Mouse (Mus musculus) megakaryocyte, embryonic 14.5 days (primary cell): Measurements from ENCODE around the gene Rfx1. TPM values are rescaled to one million over a fixed set of nuclear protein-coding genes. Genes with fewer than 3 reads are reported as not detected.

ENCODE experiments used
- H3K27me3 ChIP-seq: replicated peaks from 2 replicates; pipeline ENCODE3; 2012; ENCODE audit warnings: inconsistent platforms
- H3K36me3 ChIP-seq: replicated peaks from 2 replicates; pipeline ENCODE3; 2012; ENCODE audit warnings: low read length, inconsistent platforms, mixed read lengths
- H3K4me1 ChIP-seq: 2 replicates; pipeline ENCODE4 v1.6.1; 2012; ENCODE audit warnings: inconsistent platforms
- H3K4me3 ChIP-seq: replicated peaks from 2 replicates; pipeline ENCODE3; 2012; ENCODE audit warnings: moderate library complexity, mild to moderate bottlenecking, inconsistent platforms
- H3K9me3 ChIP-seq: 2 replicates; pipeline ENCODE4 v1.6.1; 2012; ENCODE audit warnings: inconsistent platforms
- FLI1 ChIP-seq: IDR thresholded peaks from 2 replicates; pipeline ENCODE4 v1.6.1; 2012; ENCODE audit warnings: low read length, inconsistent platforms, mixed read lengths
- GATA1 ChIP-seq: IDR thresholded peaks from 3 replicates; pipeline ENCODE4 v1.6.1; 2012; ENCODE audit warnings: mixed read lengths, low read length, inconsistent platforms, borderline replicate concordance
- polyA plus RNA-seq: library from polyadenylated mRNA; stranded (reverse); fragments of >175 nt; gene quantifications from 2 replicates; pipeline ENCODE4 v1.2.3, GENCODE M21; 2012; ENCODE audit warnings: low replicate concordance; ENCODE audit not compliant: insufficient read depth

Rfx1 gene
- polyA plus RNA-seq, 1 experiment = 36.0 TPM

- Histone ChIP-seq H3K4me1 (peaks cover 83% of the 10 kb centered on the region), H3K27me3 (no peaks in the 10 kb centered on the region), H3K9me3 (no peaks in the 10 kb centered on the region), H3K4me3 (peak overlapping the region; percentile 62), H3K36me3 (peaks cover 11% of the 10 kb centered on the region)
- TF ChIP-seq GATA1 (no peak), FLI1 (no peak)
Observed at GRCm38 (mm10) chr8:84069169-84069568, 2.5 kb downstream of the Rfx1 start.

GRCm38 (mm10) chr8:84069750-84070149 lies 3.1 kb downstream of the Rfx1 start:
- no peaks in the 10 kb centered on the region for H3K9me3 ChIP-seq
- H3K4me1 ChIP-seq = peaks cover 82% of the 10 kb centered on the region
- TF ChIP-seq FLI1 (no peak), GATA1 (no peak)
- no peaks in the 10 kb centered on the region for H3K27me3 ChIP-seq
- peaks cover 17% of the 10 kb centered on the region for H3K36me3 ChIP-seq
- H3K4me3 ChIP-seq = peak overlapping the region; percentile 40

- Histone ChIP-seq H3K4me1 (peaks cover 82% of the 10 kb centered on the region), H3K27me3 (no peaks in the 10 kb centered on the region), H3K9me3 (no peaks in the 10 kb centered on the region), H3K36me3 (peaks cover 22% of the 10 kb centered on the region), H3K4me3 (peak overlapping the region; percentile 40)
- TF ChIP-seq GATA1 (no peak), FLI1 (no peak)
Observed at GRCm38 (mm10) chr8:84070241-84070640, 3.6 kb downstream of the Rfx1 start.

- H3K27me3 ChIP-seq = no peaks in the 10 kb centered on the region
- H3K4me3 ChIP-seq = no peak overlapping the region
- no peaks in the 10 kb centered on the region for H3K9me3 ChIP-seq
- peaks cover 26% of the 10 kb centered on the region for H3K36me3 ChIP-seq
- peaks cover 82% of the 10 kb centered on the region for H3K4me1 ChIP-seq
- TF ChIP-seq GATA1 (no peak), FLI1 (no peak)
Observed at GRCm38 (mm10) chr8:84070667-84071066, 4.0 kb downstream of the Rfx1 start.

- TF ChIP-seq FLI1 = no peak
- no peak for TF ChIP-seq GATA1
- peaks cover 94% of the 10 kb centered on the region for H3K4me1 ChIP-seq
- peaks cover 38% of the 10 kb centered on the region for H3K36me3 ChIP-seq
Observed at GRCm38 (mm10) chr8:84071921-84072320, 5.3 kb downstream of the Rfx1 start.

GRCm38 (mm10) chr8:84072321-84072720 lies 5.7 kb downstream of the Rfx1 start:
- Histone ChIP-seq H3K4me3 (peak overlapping the region; percentile 14), H3K27me3 (no peaks in the 10 kb centered on the region), H3K4me1 (peaks cover 98% of the 10 kb centered on the region), H3K36me3 (peaks cover 42% of the 10 kb centered on the region), H3K9me3 (no peaks in the 10 kb centered on the region)
- no peak for TF ChIP-seq FLI1
- TF ChIP-seq GATA1 = no peak

More at GRCm38 (mm10) chr8:84071921-84072320, 5.3 kb downstream of the Rfx1 start:
- no peaks in the 10 kb centered on the region for H3K9me3 ChIP-seq
- peak overlapping the region; percentile 2 for H3K4me3 ChIP-seq
- H3K27me3 ChIP-seq = no peaks in the 10 kb centered on the region

- H3K4me3 ChIP-seq = no peak overlapping the region
- TF ChIP-seq FLI1 (no peak), GATA1 (no peak)
- peaks cover 89% of the 10 kb centered on the region for H3K4me1 ChIP-seq
- no peaks in the 10 kb centered on the region for H3K27me3 ChIP-seq
- H3K9me3 ChIP-seq = no peaks in the 10 kb centered on the region
- H3K36me3 ChIP-seq = peaks cover 51% of the 10 kb centered on the region
Observed at GRCm38 (mm10) chr8:84073230-84073976, 6.8 kb downstream of the Rfx1 start.

GRCm38 (mm10) chr8:84076412-84076811 lies 9.8 kb downstream of the Rfx1 start:
- Histone ChIP-seq H3K36me3 (peaks cover 80% of the 10 kb centered on the region), H3K27me3 (no peaks in the 10 kb centered on the region), H3K4me3 (no peak overlapping the region), H3K9me3 (no peaks in the 10 kb centered on the region), H3K4me1 (peaks cover 59% of the 10 kb centered on the region)
- TF ChIP-seq GATA1 (no peak), FLI1 (no peak)

- Histone ChIP-seq H3K27me3 (no peaks in the 10 kb centered on the region), H3K9me3 (no peaks in the 10 kb centered on the region), H3K36me3 (peaks cover 83% of the 10 kb centered on the region), H3K4me3 (no peak overlapping the region), H3K4me1 (peaks cover 55% of the 10 kb centered on the region)
- no peak for TF ChIP-seq GATA1
- TF ChIP-seq FLI1 = no peak
Observed at GRCm38 (mm10) chr8:84076849-84077248, 10.2 kb downstream of the Rfx1 start.

GRCm38 (mm10) chr8:84079206-84079605 lies 12.6 kb downstream of the Rfx1 start:
- Histone ChIP-seq H3K27me3 (no peaks in the 10 kb centered on the region), H3K36me3 (peaks cover 96% of the 10 kb centered on the region), H3K9me3 (no peaks in the 10 kb centered on the region), H3K4me3 (no peak overlapping the region), H3K4me1 (peaks cover 31% of the 10 kb centered on the region)
- TF ChIP-seq FLI1 = no peak
- TF ChIP-seq GATA1 = no peak

GRCm38 (mm10) chr8:84083829-84084241 lies 17.2 kb downstream of the Rfx1 start:
- H3K36me3 ChIP-seq = peaks cover 98% of the 10 kb centered on the region
- peaks cover 4% of the 10 kb centered on the region; the same call in 1 of the 2 replicates for H3K4me1 ChIP-seq
- no peaks in the 10 kb centered on the region for H3K27me3 ChIP-seq
- no peaks in the 10 kb centered on the region for H3K9me3 ChIP-seq
- no peak overlapping the region for H3K4me3 ChIP-seq
- TF ChIP-seq FLI1 (no peak), GATA1 (no peak)
